Mouse (Mus musculus) forelimb bud, embryonic 11.5 days (tissue): ENCODE results near the gene Dctpp1.
"Not testable (repeated sequence)": the region's sequence is repeated elsewhere in the genome, so short reads cannot be mapped to it uniquely, and the experiment has no call there.

Source experiments
- DNase-seq: peaks from one replicate; pipeline ENCODE4 v3.0.0-alpha.2; 2012; ENCODE audit warnings: low read depth, low spot score

Dctpp1 gene

DNA sequence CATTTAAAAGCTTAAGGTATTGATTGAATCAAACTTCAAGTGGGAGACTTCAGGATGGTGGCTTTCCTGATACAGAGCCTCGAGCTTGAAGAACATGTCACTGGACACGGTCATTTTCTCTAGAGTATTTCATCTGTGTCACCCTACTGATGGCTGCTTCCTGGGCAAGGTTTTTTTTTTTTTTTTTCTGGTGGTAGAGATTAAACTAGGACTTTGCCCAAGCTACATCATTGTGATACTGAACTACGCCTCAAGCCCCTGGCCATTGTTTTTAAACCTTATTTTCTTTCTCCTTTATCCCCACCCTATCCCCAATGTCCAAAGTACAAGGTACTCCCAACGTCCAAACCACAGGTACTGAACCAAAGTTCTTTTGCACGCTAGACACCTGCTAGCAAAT, 10.2 kb upstream of the Dctpp1 start:
- no peak for DNase-seq

DNA sequence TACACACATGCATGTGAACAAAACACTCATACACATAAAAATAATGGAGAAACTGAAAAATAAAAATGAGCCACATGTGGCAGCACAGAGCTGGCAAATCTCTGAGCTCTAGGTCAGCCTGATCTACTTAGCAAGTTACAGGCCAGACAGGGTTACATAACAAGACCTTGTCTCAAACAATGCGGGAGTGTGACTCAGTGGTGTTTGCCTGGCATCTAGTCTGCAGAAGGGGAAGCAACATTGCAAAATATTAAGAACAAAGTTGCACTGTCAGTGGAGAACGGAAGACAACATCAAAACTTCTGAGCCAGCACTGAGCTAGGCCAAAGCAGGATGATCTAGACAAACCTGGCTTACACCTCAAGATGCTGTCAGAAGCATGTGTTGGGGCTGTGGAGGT, 9.7 kb upstream of the Dctpp1 start:
- DNase-seq: no peak

DNA sequence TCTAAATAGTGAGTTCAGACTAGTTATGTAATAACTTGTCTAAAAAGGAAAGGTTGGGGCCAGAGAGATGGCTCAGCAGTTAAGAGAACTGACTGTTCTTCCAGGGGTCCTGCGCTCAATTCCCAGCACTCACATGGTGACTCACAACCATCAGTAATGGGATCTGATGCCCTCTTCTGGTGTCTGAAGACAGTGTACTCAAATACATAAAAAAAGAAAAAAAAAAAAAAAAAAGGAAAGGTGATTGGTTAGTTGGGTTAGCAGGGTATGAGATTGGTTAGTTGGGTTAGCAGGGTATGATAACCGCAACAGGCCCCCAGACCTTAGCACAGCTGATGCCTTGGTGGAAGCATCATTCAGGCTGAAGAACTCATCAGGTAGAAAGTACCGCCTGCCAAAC, 3.0 kb upstream of the Dctpp1 start:
- no peak for DNase-seq

DNA sequence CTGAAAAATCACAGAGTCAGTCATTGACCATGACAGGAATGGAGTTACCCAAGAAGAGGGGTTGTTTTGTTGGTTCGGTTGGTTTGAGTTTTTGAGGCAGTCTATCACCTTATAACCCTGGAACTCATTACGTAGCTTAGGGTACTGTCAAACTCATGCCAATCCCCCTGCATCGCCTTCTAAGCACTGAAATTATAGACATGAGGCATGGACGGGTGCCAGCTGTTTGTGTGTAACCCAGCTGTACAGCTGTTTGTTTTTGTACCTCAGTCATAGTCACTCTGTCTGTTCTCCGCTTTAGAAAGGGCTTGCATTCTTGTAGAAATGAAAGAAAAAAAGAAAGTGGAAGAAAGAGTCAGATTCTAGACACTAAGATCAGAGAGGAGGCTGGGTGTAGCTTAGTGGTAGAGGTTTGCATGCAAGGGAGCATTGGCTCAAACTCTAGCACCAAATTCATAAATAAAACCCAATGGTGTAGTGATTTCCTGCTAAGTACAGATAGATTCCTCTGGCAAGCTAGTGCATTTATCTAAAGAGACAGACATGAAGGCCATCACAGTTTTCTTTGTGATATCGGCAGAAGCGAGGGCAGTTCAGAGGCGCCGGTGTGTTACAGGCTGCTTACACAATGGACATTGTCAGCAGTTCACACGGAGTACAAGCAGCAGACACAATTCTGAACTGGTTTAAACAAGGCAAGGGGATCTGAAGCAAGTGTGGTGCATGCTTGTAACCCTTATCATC, 1.9 kb upstream of the Dctpp1 start:
- DNase-seq: no peak

DNA sequence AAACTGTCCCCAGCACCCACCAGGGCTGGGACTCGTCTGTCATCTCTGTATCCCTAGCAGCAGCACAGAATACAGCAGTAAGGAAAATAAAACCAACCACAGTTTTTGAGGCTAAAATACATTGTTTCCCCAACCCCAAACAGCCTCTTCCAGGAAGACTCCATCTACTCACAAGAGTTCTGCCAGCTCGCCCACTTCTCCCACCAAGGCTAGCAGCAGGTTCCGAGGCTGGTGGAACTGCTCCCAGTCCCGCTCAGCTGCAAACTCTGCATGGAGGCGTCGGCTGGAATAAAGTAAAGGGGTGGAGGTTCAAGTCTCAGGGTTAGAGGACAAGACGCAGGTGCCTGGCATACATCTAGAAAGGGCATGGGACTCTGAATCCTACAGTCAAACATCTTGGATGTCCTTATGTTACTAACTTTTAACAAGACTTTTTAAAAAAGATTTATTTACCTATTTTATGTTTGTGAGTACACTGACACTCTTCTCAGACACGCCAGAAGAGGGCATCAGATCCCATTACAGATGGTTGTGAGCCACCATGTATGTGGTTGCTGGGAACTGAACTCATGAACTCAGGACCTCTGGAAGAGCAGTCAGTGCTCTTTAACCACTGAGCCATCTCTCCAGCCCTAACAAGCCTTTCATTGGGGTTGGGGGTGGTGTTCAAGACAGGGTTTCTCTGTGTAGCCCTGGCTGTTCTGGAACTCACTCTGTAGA, 1.2 kb downstream of the Dctpp1 start:
- no peak for DNase-seq

DNA sequence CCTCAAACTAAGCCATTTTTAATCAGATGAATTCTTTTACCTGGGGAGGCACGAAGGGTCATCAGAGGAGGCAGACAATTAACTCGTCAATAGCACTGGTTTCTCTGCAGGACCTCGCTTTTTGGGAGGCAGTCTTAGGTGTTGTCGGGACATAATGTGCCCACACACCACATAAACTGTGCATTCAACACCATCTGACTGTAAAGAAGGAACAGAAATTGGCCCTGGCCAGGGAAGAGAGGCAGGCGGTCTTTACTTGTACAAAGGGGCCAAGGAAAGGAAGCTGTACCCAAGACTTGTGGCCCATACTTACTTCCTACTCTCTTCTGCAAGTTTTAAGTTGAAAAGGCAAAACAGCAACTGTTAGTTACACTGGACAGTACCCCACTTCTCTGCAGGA, 4.0 kb downstream of the Dctpp1 start:
- DNase-seq: no peak

DNA sequence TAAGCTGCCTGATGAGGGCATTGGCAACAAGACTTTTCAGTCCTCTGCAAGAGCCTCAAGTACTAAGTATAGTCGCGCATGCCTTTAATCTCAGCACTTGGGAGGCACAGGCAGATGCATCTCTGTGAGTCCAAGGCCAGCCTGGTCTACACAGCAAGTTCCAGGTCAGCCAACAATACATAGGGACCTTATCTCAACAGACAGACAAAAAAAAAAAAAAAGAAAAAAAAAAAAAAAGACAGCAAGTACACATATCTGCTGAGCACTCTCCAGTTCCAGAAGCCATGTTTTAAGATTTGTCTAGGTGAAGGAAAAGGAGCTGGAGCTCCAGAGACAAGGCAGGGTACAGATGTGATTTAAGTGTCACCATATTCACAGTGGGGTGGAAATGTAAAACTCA, 4.5 kb downstream of the Dctpp1 start:
- DNase-seq: no peak

DNA sequence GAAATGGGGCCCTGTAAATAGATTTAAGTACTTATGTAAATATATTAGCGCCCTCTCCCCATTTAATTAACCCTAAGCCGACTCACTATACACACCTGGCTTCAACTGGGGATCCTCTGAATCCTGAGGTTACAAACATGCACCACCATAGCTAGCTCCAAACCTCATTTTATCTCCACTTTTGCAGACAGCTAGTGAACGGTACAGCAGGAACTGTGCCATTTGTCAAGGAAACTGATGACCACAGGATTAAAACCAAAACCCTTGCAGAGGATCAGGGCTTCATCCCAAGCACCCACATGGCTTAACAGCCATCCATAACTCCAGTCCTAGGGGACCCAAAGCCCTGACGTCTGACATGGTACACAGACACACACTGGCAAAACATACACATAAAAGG, 5.5 kb downstream of the Dctpp1 start:
- DNase-seq: no peak

DNA sequence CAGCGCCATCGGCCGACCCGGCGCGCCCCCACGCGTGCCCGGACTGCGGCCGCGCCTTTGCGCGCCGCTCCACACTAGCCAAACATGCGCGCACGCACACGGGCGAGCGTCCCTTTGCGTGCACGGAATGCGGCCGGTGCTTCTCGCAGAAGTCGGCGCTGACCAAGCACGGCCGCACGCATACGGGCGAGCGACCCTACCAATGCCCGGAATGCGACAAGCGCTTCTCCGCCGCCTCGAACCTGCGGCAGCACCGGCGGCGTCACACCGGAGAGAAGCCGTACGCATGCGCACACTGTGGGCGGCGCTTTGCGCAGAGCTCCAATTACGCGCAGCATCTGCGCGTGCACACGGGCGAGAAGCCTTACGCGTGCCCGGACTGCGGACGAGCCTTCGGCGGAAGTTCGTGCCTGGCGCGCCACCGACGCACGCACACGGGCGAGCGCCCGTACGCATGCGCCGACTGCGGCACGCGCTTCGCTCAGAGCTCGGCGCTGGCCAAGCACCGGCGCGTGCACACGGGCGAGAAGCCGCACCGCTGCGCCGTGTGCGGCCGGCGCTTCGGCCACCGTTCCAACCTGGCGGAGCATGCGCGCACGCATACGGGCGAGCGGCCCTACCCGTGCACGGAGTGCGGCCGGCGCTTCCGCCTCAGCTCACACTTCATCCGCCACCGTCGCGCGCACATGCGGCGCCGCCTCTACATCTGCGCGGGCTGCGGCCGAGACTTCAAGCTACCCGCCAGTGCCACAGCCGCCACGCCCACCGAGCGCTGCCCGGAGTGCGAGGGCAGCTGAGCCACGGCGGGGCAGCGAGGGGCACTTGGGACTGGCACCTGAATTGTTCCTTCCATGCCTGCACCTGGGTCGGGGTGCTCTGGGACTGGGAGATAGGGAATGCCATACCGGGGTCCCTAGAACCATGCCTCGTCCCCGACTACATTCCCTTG, 6.4 kb downstream of the Dctpp1 start:
- peak; percentile 99 for DNase-seq

DNA sequence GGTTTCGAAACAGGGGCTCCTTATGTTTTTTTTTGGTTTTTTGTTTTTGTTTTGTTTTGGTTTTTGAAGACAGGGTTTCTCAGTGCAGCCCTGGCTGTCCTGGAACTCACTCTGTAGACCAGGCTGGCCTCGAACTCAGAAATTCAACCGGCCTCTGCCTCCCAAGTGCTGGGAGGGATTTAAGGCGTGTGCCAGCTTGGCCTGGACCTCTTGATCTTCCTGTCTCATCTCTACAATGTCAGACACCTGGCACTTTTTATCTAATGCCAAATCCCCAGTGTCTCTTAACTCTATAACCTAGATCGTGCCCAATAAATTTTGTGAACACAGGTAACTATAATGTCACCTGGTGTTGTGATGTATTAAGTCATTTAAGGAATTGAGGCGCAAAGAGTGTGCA, 7.2 kb downstream of the Dctpp1 start:
- no peak for DNase-seq

DNA sequence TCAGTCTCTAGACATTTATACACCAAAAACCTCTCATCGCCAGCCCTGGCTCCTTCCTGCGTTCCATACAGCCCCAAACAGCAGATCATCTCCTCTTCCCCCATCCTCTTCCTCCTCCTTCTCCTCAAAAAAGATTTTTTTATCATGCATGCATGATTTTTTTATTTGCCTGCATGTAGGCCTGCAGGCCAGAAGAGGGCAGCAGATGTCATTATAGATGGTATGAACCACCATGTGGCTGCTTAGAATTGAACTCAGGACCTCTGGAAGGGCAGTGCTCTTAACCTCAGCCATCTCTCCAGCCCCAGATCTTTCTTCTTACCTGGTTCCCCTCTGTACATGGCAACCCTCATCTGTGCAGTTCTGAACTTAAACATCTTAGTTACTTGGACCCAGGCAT, 8.1 kb downstream of the Dctpp1 start:
- peak; percentile 42 for DNase-seq

DNA sequence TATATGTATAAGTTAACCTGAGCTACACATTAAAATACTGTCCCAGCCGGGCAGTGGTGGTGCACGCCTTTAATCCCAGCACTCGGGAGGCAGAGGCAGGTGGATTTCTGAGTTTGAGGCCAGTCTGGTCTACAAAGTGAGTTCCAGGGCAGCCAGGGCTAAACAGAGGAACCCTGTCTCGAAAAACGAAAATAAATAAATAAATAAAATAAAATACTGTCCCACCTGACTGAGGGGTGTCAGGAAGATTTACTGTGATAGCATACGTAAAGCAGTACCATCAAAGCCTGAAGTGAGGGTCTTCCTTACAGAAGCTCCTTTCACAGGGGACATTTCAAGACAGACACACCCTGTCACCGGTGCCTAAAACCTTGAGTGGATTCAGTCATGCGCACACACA, 10.0 kb downstream of the Dctpp1 start:
- not testable (repeated sequence) for DNase-seq

DNA sequence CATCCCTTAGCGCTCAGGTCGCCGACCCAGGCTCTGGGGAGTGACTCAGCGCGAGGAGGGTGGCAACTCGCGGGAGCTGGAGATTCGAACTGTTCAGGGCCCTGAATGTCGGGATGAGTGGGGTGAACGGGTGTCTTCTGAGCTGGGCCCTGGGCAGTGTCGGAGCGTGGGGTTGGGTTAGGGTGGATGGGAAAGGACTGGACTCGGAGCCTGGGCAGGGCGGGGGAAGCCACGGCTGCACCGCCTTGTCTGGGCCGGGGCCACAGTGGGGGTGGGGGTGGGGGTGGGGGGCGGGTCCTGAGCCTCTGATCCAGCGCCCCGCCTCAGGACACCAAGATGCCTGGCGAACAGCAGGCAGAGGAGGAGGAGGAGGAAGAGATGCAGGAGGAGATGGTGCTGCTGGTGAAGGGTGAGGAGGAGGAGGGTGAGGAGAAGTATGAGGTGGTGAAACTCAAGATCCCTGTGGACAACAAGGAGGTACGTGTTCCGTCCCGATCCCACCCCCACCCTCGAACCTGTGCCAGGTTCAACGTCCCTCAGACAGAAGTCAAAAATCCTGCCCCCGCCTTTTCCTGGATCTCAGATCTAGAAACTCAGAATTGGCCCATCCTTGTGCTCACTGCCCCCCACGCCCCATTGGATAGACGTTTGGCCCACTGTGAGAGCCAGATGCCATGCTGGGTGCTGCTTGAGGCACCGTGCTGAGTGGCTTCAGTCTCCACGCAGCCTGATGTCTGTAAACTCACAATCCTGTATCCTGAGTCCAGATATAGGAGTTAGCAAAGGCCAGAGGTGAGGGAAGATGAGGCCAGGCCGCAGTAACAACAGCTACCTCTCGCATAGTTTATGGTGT, 15.6 kb downstream of the Dctpp1 start:
- DNase-seq: no peak

DNA sequence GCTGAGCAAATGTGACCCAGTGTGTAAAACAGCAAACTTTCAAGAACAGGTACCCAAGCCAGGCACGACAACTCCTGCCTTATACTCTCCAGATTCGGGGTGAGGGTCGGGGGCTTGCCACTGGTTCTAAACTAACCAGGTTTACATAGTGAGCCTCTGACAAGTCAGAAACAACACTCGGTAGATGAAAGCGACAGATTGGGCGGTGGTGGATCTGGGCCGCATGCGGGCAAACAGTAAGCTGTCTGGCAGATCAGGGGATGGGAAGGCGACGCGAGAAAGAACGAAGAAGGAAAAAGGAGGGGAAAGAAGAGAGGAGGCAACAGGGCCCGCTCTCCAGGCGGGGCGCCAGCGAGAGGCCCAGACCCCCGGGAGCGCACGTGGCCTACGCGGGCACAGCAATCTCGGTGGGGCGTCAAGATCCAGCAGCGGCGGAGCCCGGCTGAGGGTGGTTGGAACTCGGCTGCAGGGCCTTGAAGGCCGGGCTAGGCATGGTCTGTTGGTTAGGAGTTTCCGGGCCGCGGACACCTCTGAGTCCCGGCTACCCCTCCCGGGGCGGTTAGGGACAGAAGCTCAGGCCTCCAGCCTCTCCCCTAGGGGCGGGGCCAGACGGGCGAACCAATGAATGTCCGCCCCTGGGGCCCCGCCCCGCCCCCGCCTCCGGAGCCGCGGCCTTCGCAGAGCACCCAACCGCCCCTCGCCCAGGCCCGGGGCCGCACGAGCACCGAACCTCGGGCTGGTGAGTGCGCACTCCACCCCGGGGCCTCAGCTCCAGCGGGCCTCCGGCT, 16.4 kb downstream of the Dctpp1 start, which contains the start of gene Zfp771:
Gene Zfp771 (plus strand): TSS at position 405 of the 788 bp plus-strand sequence.
- DNase-seq: peak; percentile 84

DNA sequence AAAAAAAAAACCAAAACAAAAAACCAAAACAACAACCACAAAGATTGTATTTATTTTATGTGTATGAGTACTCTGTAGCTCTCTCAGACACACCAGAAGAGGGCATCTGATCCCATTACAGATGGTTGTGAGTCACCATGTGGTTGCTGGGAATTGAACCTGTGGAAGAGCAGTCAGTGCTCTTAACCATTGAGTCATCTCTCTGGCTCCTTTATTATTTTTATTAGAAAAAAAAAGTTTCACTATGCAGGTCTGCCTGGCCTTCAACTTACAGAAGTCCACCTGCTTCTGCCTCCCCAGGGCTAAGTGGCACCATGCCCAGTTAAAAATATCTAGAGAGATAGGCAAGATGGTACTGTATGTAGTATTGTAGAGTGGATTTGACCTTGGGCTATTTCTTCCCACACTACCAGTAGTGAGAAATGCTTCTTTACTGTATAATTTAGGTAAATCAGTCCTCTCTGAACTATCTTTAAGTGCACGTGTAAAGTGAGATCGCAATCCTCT, 17.1 kb downstream of the Dctpp1 start:
- no peak for DNase-seq

DNA sequence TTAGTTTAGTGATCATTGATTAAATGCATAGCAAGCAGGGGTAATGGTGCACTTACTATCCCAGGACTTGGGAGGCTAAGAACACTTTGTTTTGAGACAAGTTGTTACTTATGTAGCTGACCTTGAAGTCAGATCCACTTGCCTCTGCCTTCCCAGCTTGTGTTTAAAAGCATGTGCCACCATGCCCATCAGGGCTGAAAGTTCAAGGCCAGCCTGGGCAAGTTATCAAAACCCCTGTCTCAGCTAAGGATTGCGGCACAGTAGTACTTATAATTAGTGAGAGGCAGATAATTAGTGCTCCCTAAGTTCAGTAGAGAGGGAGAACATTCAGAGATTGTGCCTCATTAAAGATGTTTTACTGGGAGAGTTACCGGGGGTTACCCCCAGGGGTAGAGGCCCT, 25.7 kb downstream of the Dctpp1 start:
- DNase-seq: no peak

DNA sequence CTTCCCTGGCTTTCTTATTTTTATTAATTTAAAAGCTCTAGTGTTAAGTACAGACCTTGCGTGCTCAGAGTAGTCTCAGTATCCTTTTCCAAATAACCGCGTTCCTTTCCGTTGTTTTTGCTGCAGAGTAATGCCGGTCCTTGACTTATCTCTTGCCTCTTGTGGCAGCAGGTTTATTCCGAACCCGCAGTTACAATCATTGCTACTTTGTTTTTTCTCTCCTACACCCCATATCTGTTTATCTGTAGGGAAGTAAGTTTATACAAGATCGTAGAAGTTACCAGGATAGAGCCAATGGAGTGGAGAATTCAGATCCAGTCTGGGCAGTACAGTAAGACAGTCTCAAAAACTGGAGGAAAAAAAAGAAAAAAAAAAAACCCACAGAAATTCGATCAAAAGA, 26.7 kb downstream of the Dctpp1 start:
- no peak for DNase-seq

DNA sequence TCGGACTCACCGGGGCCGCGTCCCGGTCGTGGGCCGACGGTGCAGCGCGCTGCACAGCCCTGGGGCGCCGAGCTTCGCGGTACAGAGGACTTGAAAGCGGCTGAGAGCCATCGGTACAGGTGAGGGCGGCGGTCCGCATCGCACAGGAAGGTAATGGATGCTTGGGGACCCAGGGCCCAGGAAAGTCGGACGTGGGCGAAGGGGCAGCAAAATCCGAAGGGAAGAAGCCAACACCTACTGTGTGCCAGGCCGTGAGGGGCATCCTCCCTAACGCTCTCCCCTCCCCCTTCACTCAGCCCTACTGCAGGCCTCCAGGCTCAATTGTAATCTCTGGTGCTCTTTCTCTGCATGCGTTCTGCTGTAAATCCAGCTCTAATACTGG, 27.1 kb downstream of the Dctpp1 start:
- no peak for DNase-seq

DNA sequence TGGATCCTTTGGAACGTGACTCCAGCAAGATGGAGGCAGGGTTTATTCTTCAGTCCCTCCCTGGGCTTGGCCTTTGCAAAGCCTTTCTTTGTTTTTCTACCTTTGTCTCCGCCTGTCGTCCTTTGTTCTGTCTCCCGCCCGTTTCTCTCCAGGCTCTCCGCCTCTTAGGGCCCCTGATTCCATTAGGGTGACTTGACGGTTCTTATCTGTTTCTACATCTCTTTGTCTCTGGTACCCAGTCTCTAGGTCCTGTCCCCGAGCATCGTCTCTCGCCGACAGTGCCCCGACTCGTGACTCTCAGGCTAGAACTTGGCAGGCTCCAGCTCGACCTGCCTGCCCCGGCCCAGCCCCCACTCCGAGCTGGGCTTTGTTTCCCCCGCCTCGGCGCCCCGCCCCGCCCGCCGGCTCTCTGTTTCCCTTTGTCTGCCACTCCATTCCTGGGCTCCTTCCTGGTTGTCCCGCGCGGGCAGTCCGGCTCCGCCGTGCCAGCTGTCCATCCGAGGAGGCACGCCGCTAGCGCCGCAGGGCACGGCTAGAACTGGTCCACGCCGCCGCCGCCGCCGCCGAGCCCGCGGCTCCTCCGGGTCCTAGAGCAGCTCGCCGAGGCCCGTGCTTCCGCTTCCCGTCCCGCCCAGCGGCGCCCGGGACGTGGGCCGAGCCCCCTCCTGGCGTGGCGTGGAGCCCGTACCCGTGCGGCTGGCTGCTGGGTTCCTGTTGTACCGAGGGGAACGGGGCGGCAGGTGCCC, 27.7 kb downstream of the Dctpp1 start, which contains the start of the genes Zfp553 and Sept1:
Gene Zfp553 (plus strand): TSS at position 440 of the 746 bp plus-strand sequence.
Gene Sept1 (minus strand): TSS at position 509 of the 746 bp plus-strand sequence.
- DNase-seq: peak; percentile 72
